Mouse (Mus musculus): ENCODE measurements at regions not wholly inside any gene's neighbourhood (a gene's known extent, or its start where the extent isn't known, plus 50 kb on each side); places are given as distances from the start of the nearest gene placed in this dataset.

GRCm38 (mm10) chr13:110584765-110585164, 189.9 kb downstream of the Plk2 start:
- no peak for DNase-seq (ENCODE audit: low spot score in 2 of 2)

- DNase-seq (ENCODE audit: low spot score in 2 of 2), result no peak
Observed at GRCm38 (mm10) chr13:110594630-110595029, 199.8 kb downstream of the Plk2 start.

- DNase-seq (ENCODE audit: low spot score in 2 of 2), result no peak
Observed at GRCm38 (mm10) chr13:110599666-110600065, 204.8 kb downstream of the Plk2 start.

GRCm38 (mm10) chr13:110600377-110600776, 205.5 kb downstream of the Plk2 start:
- DNase-seq (ENCODE audit: low spot score in 2 of 2), result no peak

GRCm38 (mm10) chr13:110601352-110601751, 206.5 kb downstream of the Plk2 start:
- DNase-seq (ENCODE audit: low spot score in 2 of 2), result no peak

GRCm38 (mm10) chr13:110601840-110602239, 207.0 kb downstream of the Plk2 start:
- no peak for DNase-seq (ENCODE audit: low spot score in 2 of 2)

- DNase-seq (ENCODE audit: low spot score in 2 of 2), result no peak
Observed at GRCm38 (mm10) chr13:110602894-110603293, 208.0 kb downstream of the Plk2 start.

GRCm38 (mm10) chr13:110619010-110619409, 224.2 kb downstream of the Plk2 start:
- DNase-seq (ENCODE audit: low spot score in 2 of 2), result no peak

- no peak for DNase-seq (ENCODE audit: low spot score in 2 of 2)
Observed at GRCm38 (mm10) chr13:110627136-110627535, 232.3 kb downstream of the Plk2 start.

- DNase-seq (ENCODE audit: low spot score in 2 of 2), result no peak
Observed at GRCm38 (mm10) chr13:110627732-110628131, 232.9 kb downstream of the Plk2 start.

GRCm38 (mm10) chr13:110628201-110628600, 233.4 kb downstream of the Plk2 start:
- no peak for DNase-seq (ENCODE audit: low spot score in 2 of 2)

GRCm38 (mm10) chr13:110633261-110633781, 238.5 kb downstream of the Plk2 start:
- no peak for DNase-seq (ENCODE audit: low spot score in 2 of 2)

- no peak for DNase-seq (ENCODE audit: low spot score in 2 of 2)
Observed at GRCm38 (mm10) chr13:110633899-110634298, 239.1 kb downstream of the Plk2 start.

- DNase-seq (ENCODE audit: low spot score in 2 of 2), result no peak
Observed at GRCm38 (mm10) chr13:110642792-110643191, 247.9 kb downstream of the Plk2 start.

GRCm38 (mm10) chr13:110643198-110643896, 248.5 kb downstream of the Plk2 start:
- DNase-seq (ENCODE audit: low spot score in 2 of 2), result peak in 1 of 2 experiments; percentile 8

GRCm38 (mm10) chr13:110643897-110644213, 249.0 kb downstream of the Plk2 start:
- no peak for DNase-seq (ENCODE audit: low spot score in 2 of 2)

GRCm38 (mm10) chr13:110649378-110649777, 254.5 kb downstream of the Plk2 start:
- no peak for DNase-seq (ENCODE audit: low spot score in 2 of 2)

GRCm38 (mm10) chr13:110649870-110650497, 255.1 kb downstream of the Plk2 start:
- DNase-seq (ENCODE audit: low spot score in 2 of 2), result no peak

- no peak for DNase-seq (ENCODE audit: low spot score in 2 of 2)
Observed at GRCm38 (mm10) chr13:110652201-110652600, 257.4 kb downstream of the Plk2 start.

- no peak for DNase-seq (ENCODE audit: low spot score in 2 of 2)
Observed at GRCm38 (mm10) chr13:110665073-110665800, 270.4 kb downstream of the Plk2 start.

- DNase-seq (ENCODE audit: low spot score in 2 of 2), result no peak
Observed at GRCm38 (mm10) chr13:110667276-110667956, 272.6 kb downstream of the Plk2 start.

- DNase-seq (ENCODE audit: low spot score in 2 of 2), result no peak
Observed at GRCm38 (mm10) chr13:110673536-110673935, 278.7 kb downstream of the Plk2 start.
